Mouse (Mus musculus) intestine, embryonic 14.5 days (tissue): Measurements from ENCODE around the gene Slc2a2. TPM values are rescaled to one million over a fixed set of nuclear protein-coding genes. Genes with fewer than 3 reads are reported as not detected.

ENCODE experiments used
- ATAC-seq: fragments of 200-750 bp; cut with Nextera tagmentation; replicated peaks from 2 replicates; pipeline ENCODE4 v1.8.0; 2017; ENCODE audit warnings: low read depth, moderate number of reproducible peaks, moderate TSS enrichment, moderate library complexity; ENCODE audit not compliant: low FRiP score, low TSS enrichment
- DNase-seq: peaks from one replicate; pipeline ENCODE4 v3.0.0-alpha.2; 2018; ENCODE audit warnings: low spot score
- H3K27ac ChIP-seq: fragments of 300-500 bp; sonication (generic); 2 replicates; pipeline ENCODE4 v1.5.1; 2014; ENCODE audit warnings: low read depth, mild to moderate bottlenecking, control low read depth
- H3K27me3 ChIP-seq: fragments of 300-500 bp; sonication (generic); replicated peaks from 2 replicates; pipeline ENCODE4 v1.6.1; 2014; ENCODE audit warnings: low read length, control low read depth; ENCODE audit not compliant: control insufficient read depth, insufficient read depth
- H3K36me3 ChIP-seq: fragments of 300-500 bp; sonication (generic); 2 replicates; pipeline ENCODE4 v1.6.1; 2014; ENCODE audit warnings: low read length, control low read depth; ENCODE audit not compliant: control insufficient read depth, insufficient read depth
- H3K4me1 ChIP-seq: fragments of 300-500 bp; sonication (generic); replicated peaks from 2 replicates; pipeline ENCODE4 v1.6.1; 2014; ENCODE audit warnings: low read length, control low read depth, mixed read lengths; ENCODE audit not compliant: control insufficient read depth, insufficient read depth
- H3K4me2 ChIP-seq: fragments of 300-500 bp; sonication (generic); 2 replicates; pipeline ENCODE4 v1.6.1; 2014; ENCODE audit warnings: low read length
- H3K4me3 ChIP-seq: fragments of 300-500 bp; sonication (generic); 2 replicates; pipeline ENCODE4 v1.5.1; 2014; ENCODE audit warnings: low read depth, low read length, control low read depth, mixed read lengths
- H3K9ac ChIP-seq: fragments of 300-500 bp; sonication (generic); 2 replicates; pipeline ENCODE4 v1.6.1; 2014; ENCODE audit warnings: mild to moderate bottlenecking, low read length
- H3K9me3 ChIP-seq: fragments of 300-500 bp; sonication (generic); 2 replicates; pipeline ENCODE4 v1.6.1; 2016; ENCODE audit warnings: low read length, control low read depth; ENCODE audit not compliant: control insufficient read depth
- WGBS: fragments of 180-500 bp; shearing (Covaris S2); extraction: QIAGEN DNeasy Blood & Tissue Kit; methylation state at CpG from one replicate; pipeline ENCODE4 v1.1.7; 2014; 5-methylcytosine and 5-hydroxymethylcytosine counted together
- polyA plus RNA-seq: library from polyadenylated mRNA; unstranded; fragments of >200 nt; fragmentation: Nextera tagmentation; extraction: Ambion mirVana; gene quantifications from 2 replicates; pipeline ENCODE4 v1.2.1, GENCODE M21; 2014

Slc2a2 gene
- polyA plus RNA-seq, 1 experiment from 2014 or later = 0.91 TPM

GRCm38 (mm10) chr3:28694811-28695210 is 2.9 kb upstream of the Slc2a2 start:
- 82% methylated on average over 5 of the region's 5 CpGs for WGBS
- ATAC-seq = no peak

GRCm38 (mm10) chr3:28695608-28696007 is 2.1 kb upstream of the Slc2a2 start:
- no peaks in the 10 kb centered on the region for H3K27me3 ChIP-seq
- H3K36me3 ChIP-seq = no peaks in the 10 kb centered on the region
- no peak overlapping the region for H3K9ac ChIP-seq
- 62% methylated on average over 13 of the region's 13 CpGs for WGBS
- 0 out of 2 replicates have a peak overlapping the region, but pooled peaks have one; percentile 26 for H3K4me2 ChIP-seq
- H3K27ac ChIP-seq = no peak overlapping the region
- no peak overlapping the region for H3K4me3 ChIP-seq
- peak; percentile 59 for DNase-seq
- ATAC-seq = no peak; the same call in 1 of the 2 replicates
- H3K4me1 ChIP-seq = no peaks in the 10 kb centered on the region
- no peaks in the 10 kb centered on the region for H3K9me3 ChIP-seq

More at GRCm38 (mm10) chr3:28694811-28695210, 2.9 kb upstream of the Slc2a2 start:
- no peak overlapping the region for H3K27ac ChIP-seq
- H3K4me1 ChIP-seq = no peaks in the 10 kb centered on the region
- H3K4me3 ChIP-seq = no peak overlapping the region
- no peaks in the 10 kb centered on the region for H3K36me3 ChIP-seq
- DNase-seq = no peak
- no peaks in the 10 kb centered on the region for H3K27me3 ChIP-seq
- no peaks in the 10 kb centered on the region for H3K9me3 ChIP-seq
- H3K9ac ChIP-seq = no peak overlapping the region
- no peak overlapping the region for H3K4me2 ChIP-seq

DNA sequence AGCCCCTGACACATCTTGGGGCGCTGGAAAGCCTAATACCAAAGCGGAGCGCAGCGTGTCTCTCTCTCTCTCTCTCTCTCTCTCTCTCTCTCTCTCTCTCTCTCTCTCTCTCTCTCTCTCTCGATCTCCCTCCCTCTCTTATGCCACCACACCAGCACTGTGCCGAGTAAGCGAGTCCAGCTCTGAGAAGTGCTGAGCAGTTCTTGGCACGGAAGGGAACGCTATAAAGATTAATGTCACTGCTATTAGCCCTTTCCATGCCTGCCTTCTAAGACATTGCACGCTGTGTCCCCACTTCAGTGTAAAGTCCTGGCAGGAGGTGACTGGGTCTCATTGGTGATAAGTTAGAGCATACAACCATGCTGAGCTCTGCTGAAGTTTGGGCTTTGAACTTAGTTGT is 1.5 kb upstream of the Slc2a2 start:
- no peaks in the 10 kb centered on the region for H3K9me3 ChIP-seq
- no peak overlapping the region for H3K27ac ChIP-seq
- 0 out of 2 replicates have a peak overlapping the region, but pooled peaks have one; percentile 26 for H3K4me2 ChIP-seq
- no peaks in the 10 kb centered on the region for H3K36me3 ChIP-seq
- WGBS = 64% methylated on average over 10 of the region's 10 CpGs
- no peak overlapping the region for H3K9ac ChIP-seq
- H3K4me3 ChIP-seq = no peak overlapping the region
- DNase-seq = no peak
- ATAC-seq = no peak
- H3K27me3 ChIP-seq = no peaks in the 10 kb centered on the region
- H3K4me1 ChIP-seq = no peaks in the 10 kb centered on the region

GRCm38 (mm10) chr3:28699601-28700000 is 1.9 kb downstream of the Slc2a2 start:
- Histone ChIP-seq H3K4me3 (no peak overlapping the region), H3K27ac (no peak overlapping the region), H3K27me3 (no peaks in the 10 kb centered on the region), H3K4me2 (no peak overlapping the region), H3K9me3 (no peaks in the 10 kb centered on the region), H3K36me3 (no peaks in the 10 kb centered on the region), H3K9ac (no peak overlapping the region), H3K4me1 (no peaks in the 10 kb centered on the region)
- no peak for DNase-seq
- whole genome bisulfite sequencing = 74% methylated on average over 4 of the region's 4 CpGs
- ATAC-seq = no peak

DNA sequence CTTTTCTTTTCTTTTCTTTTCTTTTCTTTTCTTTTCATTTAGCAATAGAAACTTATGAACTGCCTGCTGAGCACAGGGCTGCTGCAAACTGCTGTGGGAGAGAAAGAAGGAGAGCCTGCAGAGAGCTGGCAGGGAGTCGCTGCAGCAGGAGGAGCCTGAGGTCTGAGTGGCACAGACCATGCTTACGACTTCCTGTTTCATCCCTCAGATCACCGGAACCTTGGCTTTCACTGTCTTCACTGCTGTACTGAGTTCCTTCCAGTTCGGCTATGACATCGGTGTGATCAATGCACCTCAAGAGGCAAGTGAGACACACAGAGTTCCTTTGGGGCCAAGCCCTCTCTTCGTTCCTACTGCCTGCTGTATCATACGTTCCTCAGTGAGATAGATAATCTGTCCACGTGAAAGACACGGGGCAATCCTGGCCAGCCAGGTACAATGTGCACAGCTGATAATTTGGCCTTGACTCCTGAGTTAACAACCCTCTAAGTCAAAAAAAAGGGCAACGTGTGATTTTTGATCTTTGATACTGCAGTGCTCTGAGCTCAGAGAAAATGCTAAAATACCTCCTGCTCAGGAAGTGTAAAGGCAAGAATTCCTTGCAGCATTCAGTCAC is 7.9 kb downstream of the Slc2a2 start:
- 54% methylated on average over 10 of the region's 10 CpGs for WGBS
- H3K27me3 ChIP-seq = no peaks in the 10 kb centered on the region
- H3K36me3 ChIP-seq = no peaks in the 10 kb centered on the region
- peak overlapping the region; percentile 13; the same call in 1 of the 2 replicates for H3K4me2 ChIP-seq
- peaks cover 4% of the 10 kb centered on the region; the same call in 1 of the 2 replicates for H3K4me1 ChIP-seq
- H3K9ac ChIP-seq = no peak overlapping the region
- ATAC-seq (no peak), DNase-seq (no peak)
- H3K4me3 ChIP-seq = no peak overlapping the region
- H3K9me3 ChIP-seq = 0 out of 2 replicates have a peak, but pooled peaks cover 3% of the 10 kb centered on the region
- H3K27ac ChIP-seq = no peak overlapping the region

DNA sequence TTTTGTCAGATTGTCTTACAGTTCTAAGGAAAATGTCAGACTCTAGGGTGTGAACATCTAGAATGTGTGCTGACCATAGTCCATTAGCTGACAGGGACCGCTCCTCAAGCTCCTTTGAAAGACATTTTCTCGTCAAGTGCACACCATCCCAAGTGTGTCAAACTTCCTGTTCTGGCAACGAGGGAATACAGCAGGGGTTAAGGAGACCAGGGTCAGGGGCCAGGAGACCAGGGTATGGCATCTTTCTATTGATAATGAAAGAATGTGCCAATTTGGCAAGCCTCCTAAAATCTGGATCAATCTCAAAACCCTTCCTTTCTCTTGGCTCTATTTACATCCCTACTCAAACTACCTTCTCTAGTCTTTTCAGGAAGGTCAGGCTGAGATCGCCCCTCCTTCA is 9.0 kb downstream of the Slc2a2 start:
- H3K9ac ChIP-seq = no peak overlapping the region
- no peak overlapping the region for H3K4me3 ChIP-seq
- ATAC-seq (no peak), DNase-seq (no peak)
- H3K36me3 ChIP-seq = no peaks in the 10 kb centered on the region
- 70% methylated on average over 4 of the region's 4 CpGs for WGBS
- H3K4me1 ChIP-seq = peaks cover 4% of the 10 kb centered on the region; the same call in 1 of the 2 replicates
- H3K4me2 ChIP-seq = no peak overlapping the region
- H3K27me3 ChIP-seq = no peaks in the 10 kb centered on the region
- 0 out of 2 replicates have a peak, but pooled peaks cover 3% of the 10 kb centered on the region for H3K9me3 ChIP-seq
- no peak overlapping the region for H3K27ac ChIP-seq

GRCm38 (mm10) chr3:28709740-28710139 is 12.0 kb downstream of the Slc2a2 start:
- Histone ChIP-seq H3K27ac (no peak overlapping the region), H3K36me3 (no peaks in the 10 kb centered on the region), H3K27me3 (no peaks in the 10 kb centered on the region), H3K4me1 (peaks cover 4% of the 10 kb centered on the region; the same call in 1 of the 2 replicates), H3K9me3 (0 out of 2 replicates have a peak, but pooled peaks cover 3% of the 10 kb centered on the region), H3K9ac (no peak overlapping the region), H3K4me2 (no peak overlapping the region), H3K4me3 (no peak overlapping the region)
- no peak for ATAC-seq
- no peak for DNase-seq
- 72% methylated on average over 1 of the region's 1 CpGs for WGBS

- no peaks in the 10 kb centered on the region for H3K36me3 ChIP-seq
- no peak overlapping the region for H3K4me2 ChIP-seq
- H3K9me3 ChIP-seq = 0 out of 2 replicates have a peak, but pooled peaks cover 3% of the 10 kb centered on the region
- ATAC-seq = no peak
- H3K27ac ChIP-seq = no peak overlapping the region
- peak; percentile 4 for DNase-seq
- no peaks in the 10 kb centered on the region for H3K27me3 ChIP-seq
- no peaks in the 10 kb centered on the region for H3K4me1 ChIP-seq
- WGBS = 79% methylated on average over 7 of the region's 7 CpGs
- no peak overlapping the region for H3K4me3 ChIP-seq
- no peak overlapping the region for H3K9ac ChIP-seq
Observed at GRCm38 (mm10) chr3:28713913-28714698, 16.4 kb downstream of the Slc2a2 start.
